Mouse (Mus musculus) ES-Bruce4 (cell line): ENCODE measurements around the gene Col11a2. TPM values are rescaled to one million over a fixed set of nuclear protein-coding genes. Genes with fewer than 3 reads are reported as not detected.

Experiments
- H3K27ac ChIP-seq: 2 replicates; pipeline ENCODE4 v1.5.1; 2012; ENCODE audit warnings: low read length, inconsistent platforms; ENCODE audit not compliant: insufficient read depth
- H3K27me3 ChIP-seq: 2 replicates; pipeline ENCODE4 v1.6.1; 2012; ENCODE audit warnings: mild to moderate bottlenecking, low read length, inconsistent platforms; ENCODE audit not compliant: control insufficient read depth, poor library complexity, insufficient read depth, severe bottlenecking
- H3K36me3 ChIP-seq: 2 replicates; pipeline ENCODE4 v1.6.1; 2012; ENCODE audit warnings: inconsistent platforms, mild to moderate bottlenecking, low read length, moderate library complexity; ENCODE audit not compliant: control insufficient read depth, poor library complexity, insufficient read depth, severe bottlenecking
- H3K4me1 ChIP-seq: one replicate; pipeline ENCODE4 v1.8.1; 2011; ENCODE audit warnings: low read length; ENCODE audit not compliant: control insufficient read depth, insufficient read depth
- H3K4me3 ChIP-seq: 2 replicates; pipeline ENCODE4 v1.5.1; 2011; ENCODE audit warnings: low read depth, mild to moderate bottlenecking, low read length
- H3K9ac ChIP-seq: 2 replicates; pipeline ENCODE4 v1.6.1; 2012; ENCODE audit warnings: low read depth, mild to moderate bottlenecking, inconsistent platforms; ENCODE audit not compliant: poor library complexity, severe bottlenecking
- H3K9me3 ChIP-seq: replicated peaks from 2 replicates; pipeline ENCODE4 v1.6.1; 2012; ENCODE audit warnings: mild to moderate bottlenecking, low read length, inconsistent platforms; ENCODE audit not compliant: control insufficient read depth, poor library complexity, insufficient read depth, severe bottlenecking
- CTCF ChIP-seq: IDR thresholded peaks from one replicate; pipeline ENCODE4 v1.8.1; 2011; ENCODE audit warnings: low read depth, low read length
- EP300 ChIP-seq: IDR thresholded peaks from 2 replicates; pipeline ENCODE4 v1.6.1; 2011; ENCODE audit warnings: low read depth, low read length; ENCODE audit not compliant: insufficient read depth
- POLR2A ChIP-seq: IDR thresholded peaks from one replicate; pipeline ENCODE4 v1.8.1; 2011; ENCODE audit warnings: low read length; ENCODE audit not compliant: insufficient read depth
- polyA plus RNA-seq: library from polyadenylated mRNA; stranded (reverse); fragments of >200 nt; gene quantifications from 2 replicates; pipeline ENCODE4 v1.2.4, GENCODE M21; 2011; ENCODE audit warnings: low read depth; ENCODE audit not compliant: missing spikeins, insufficient read depth, insufficient read length

The Col11a2 gene
- polyA plus RNA-seq, 1 experiment = 0.82 TPM

GRCm38 (mm10) chr17:34013436-34013835 lies 25.8 kb upstream of the Col11a2 start:
- no peaks in the 10 kb centered on the region for H3K4me1 ChIP-seq
- no peak overlapping the region for H3K9ac ChIP-seq
- no peak overlapping the region for H3K4me3 ChIP-seq
- H3K27ac ChIP-seq = no peak overlapping the region
- no peak for TF ChIP-seq EP300
- TF ChIP-seq CTCF = no peak
- TF ChIP-seq POLR2A = no peak
- peaks cover 21% of the 10 kb centered on the region for H3K9me3 ChIP-seq
- H3K36me3 ChIP-seq = no peaks in the 10 kb centered on the region
- no peaks in the 10 kb centered on the region for H3K27me3 ChIP-seq

GRCm38 (mm10) chr17:34021539-34022413 lies 17.5 kb upstream of the Col11a2 start:
- Histone ChIP-seq H3K4me1 (peaks cover 5% of the 10 kb centered on the region), H3K27me3 (no peaks in the 10 kb centered on the region), H3K4me3 (no peak overlapping the region), H3K27ac (no peak overlapping the region), H3K36me3 (no peaks in the 10 kb centered on the region), H3K9me3 (peaks cover 21% of the 10 kb centered on the region), H3K9ac (peak overlapping the region; percentile 50; the same call in 1 of the 2 replicates)
- TF ChIP-seq CTCF (no peak), EP300 (no peak), POLR2A (no peak)

- Histone ChIP-seq H3K27ac (no peak overlapping the region), H3K4me3 (no peak overlapping the region), H3K9me3 (peaks cover 19% of the 10 kb centered on the region), H3K9ac (peak overlapping the region; percentile 50; the same call in 1 of the 2 replicates), H3K4me1 (peaks cover 8% of the 10 kb centered on the region), H3K27me3 (no peaks in the 10 kb centered on the region), H3K36me3 (no peaks in the 10 kb centered on the region)
- TF ChIP-seq EP300 (no peak), POLR2A (no peak), CTCF (no peak)
Observed at GRCm38 (mm10) chr17:34022414-34022783, 16.8 kb upstream of the Col11a2 start.

- Histone ChIP-seq H3K27ac (no peak overlapping the region), H3K27me3 (no peaks in the 10 kb centered on the region), H3K9me3 (peaks cover 19% of the 10 kb centered on the region), H3K36me3 (no peaks in the 10 kb centered on the region), H3K4me1 (peaks cover 8% of the 10 kb centered on the region), H3K4me3 (peak overlapping the region; percentile 18), H3K9ac (peak overlapping the region; percentile 50; the same call in 1 of the 2 replicates)
- TF ChIP-seq POLR2A (no peak), EP300 (no peak), CTCF (no peak)
Observed at GRCm38 (mm10) chr17:34022987-34023386, 16.2 kb upstream of the Col11a2 start.

GRCm38 (mm10) chr17:34023678-34024077 lies 15.6 kb upstream of the Col11a2 start:
- peak overlapping the region; percentile 92; the same call in 1 of the 2 replicates for H3K9ac ChIP-seq
- H3K27ac ChIP-seq = no peak overlapping the region

GRCm38 (mm10) chr17:34024317-34024821 lies 14.9 kb upstream of the Col11a2 start, which contains the start of gene Ring1:
Ring1 (minus strand) TSS chr17:34024680.
- Histone ChIP-seq H3K4me1 (peaks cover 8% of the 10 kb centered on the region), H3K9ac (peak within 1 kb of the TSS; percentile 92), H3K36me3 (peaks cover 11% of the 10 kb centered on the region), H3K4me3 (peak within 1 kb of the TSS; percentile 74), H3K27ac (no peak within 1 kb of the TSS), H3K9me3 (peaks cover 12% of the 10 kb centered on the region), H3K27me3 (no peaks in the 10 kb centered on the region)
- TF ChIP-seq CTCF (no peak), EP300 (no peak), POLR2A (peak; percentile 9)

More at GRCm38 (mm10) chr17:34023678-34024077, 15.6 kb upstream of the Col11a2 start:
- no peak for TF ChIP-seq EP300
- no peak for TF ChIP-seq CTCF
- TF ChIP-seq POLR2A = no peak
- H3K4me1 ChIP-seq = peaks cover 8% of the 10 kb centered on the region
- H3K27me3 ChIP-seq = no peaks in the 10 kb centered on the region
- H3K9me3 ChIP-seq = peaks cover 16% of the 10 kb centered on the region
- H3K36me3 ChIP-seq = peaks cover 4% of the 10 kb centered on the region; the same call in 1 of the 2 replicates
- H3K4me3 ChIP-seq = peak overlapping the region; percentile 74; the same call in 1 of the 2 replicates
